Mouse (Mus musculus) heart, postnatal 0 days (tissue): ENCODE results near the gene Wdr5b.

ENCODE experiments used
- CTCF ChIP-seq: IDR thresholded peaks from 2 replicates; pipeline ENCODE4 v1.5.1; 2016; ENCODE audit warnings: antibody characterized with exemption, control low read depth, low read depth
- EP300 ChIP-seq: IDR thresholded peaks from 2 replicates; pipeline ENCODE4 v1.6.1; 2016; ENCODE audit warnings: antibody characterized with exemption, low read depth

- TF ChIP-seq EP300 (no peak), CTCF (no peak; the same call in 1 of the 2 replicates)
Observed at GRCm38 (mm10) chr16:36067694-36068093, 26.7 kb downstream of the Wdr5b start.
